Mouse (Mus musculus) CH12.LX (cell line): Measurements from ENCODE around the gene AC170998.1. TPM values are rescaled to one million over a fixed set of nuclear protein-coding genes. Genes with fewer than 3 reads are reported as not detected.

Source experiments
- DNase-seq: peaks from one replicate; pipeline ENCODE4 v3.0.0-alpha.2; 2013; ENCODE audit errors: extremely low read depth
- H3K27ac ChIP-seq: 2 replicates; pipeline ENCODE4 v1.5.1; 2012; ENCODE audit warnings: low read depth, mild to moderate bottlenecking, control low read depth, moderate library complexity; ENCODE audit not compliant: insufficient read depth
- H3K27me3 ChIP-seq: replicated peaks from 2 replicates; pipeline ENCODE3; 2012; ENCODE audit warnings: inconsistent platforms
- H3K36me3 ChIP-seq, 2 experiments: replicated peaks in 1 of 2; 2 replicates each; pipeline versions ENCODE3 to v1.6.1; 2012; ENCODE audit warnings: inconsistent platforms in 1 of 2, low read length in 1 of 2, mild to moderate bottlenecking in 1 of 2, mixed read lengths in 1 of 2, moderate library complexity in 1 of 2; ENCODE audit not compliant: control insufficient read depth in 1 of 2, insufficient read depth in 1 of 2
- H3K4me1 ChIP-seq, 2 experiments: 2 replicates each; pipeline ENCODE4 v1.6.1; 2012; ENCODE audit warnings: inconsistent platforms in 1 of 2, moderate library complexity in 1 of 2; ENCODE audit not compliant: insufficient read depth in 2 of 2, control insufficient read depth in 1 of 2
- H3K4me2 ChIP-seq: 2 replicates; pipeline ENCODE4 v1.6.1; 2012; ENCODE audit warnings: low read depth, mild to moderate bottlenecking, control low read depth; ENCODE audit not compliant: poor library complexity, insufficient read depth, severe bottlenecking
- H3K4me3 ChIP-seq, 3 experiments: fragments of 150-350 bp in 1 of 3; sonication (generic) in 1 of 3; replicated peaks in 1 of 3; 2 replicates each; pipeline versions ENCODE3 to v1.5.1; 2011 to 2012; ENCODE audit warnings: low read depth in 2 of 3, low read length in 2 of 3, mild to moderate bottlenecking in 2 of 3, moderate library complexity in 2 of 3, control low read depth in 1 of 3, improper control_type of control experiment in 1 of 3, inconsistent platforms in 1 of 3, mixed read lengths in 1 of 3; ENCODE audit not compliant: poor library complexity in 1 of 3
- H3K79me2 ChIP-seq: replicated peaks from 2 replicates; pipeline ENCODE4 v1.6.1; 2012; ENCODE audit warnings: mild to moderate bottlenecking, moderate library complexity; ENCODE audit not compliant: control insufficient read depth, poor library complexity, insufficient read depth, severe bottlenecking; ENCODE audit errors: extremely low read depth
- H3K9ac ChIP-seq: 2 replicates; pipeline ENCODE4 v1.6.1; 2012; ENCODE audit warnings: low read depth, mild to moderate bottlenecking, control low read depth, moderate library complexity; ENCODE audit not compliant: insufficient read depth
- H3K9me3 ChIP-seq: replicated peaks from 2 replicates; pipeline ENCODE3; 2012; ENCODE audit warnings: low read length, inconsistent platforms, mixed read lengths
- CHD1 ChIP-seq: IDR thresholded peaks from 2 replicates; pipeline ENCODE4 v1.6.1; 2012; ENCODE audit warnings: low read depth, low read length, improper control_type of control experiment, inconsistent platforms
- CHD2 ChIP-seq: IDR thresholded peaks from 2 replicates; pipeline ENCODE4 v1.6.1; 2011; ENCODE audit warnings: low read length, improper control_type of control experiment
- ELF1 ChIP-seq: IDR thresholded peaks from 2 replicates; pipeline ENCODE4 v1.6.1; 2014; ENCODE audit warnings: low read depth, mild to moderate bottlenecking, inconsistent platforms, low read length, improper control_type of control experiment
- EP300 ChIP-seq: IDR thresholded peaks from 2 replicates; pipeline ENCODE4 v1.6.1; 2011; ENCODE audit warnings: low read length, improper control_type of control experiment
- ETS1 ChIP-seq: conservative IDR thresholded peaks from 2 replicates; pipeline ENCODE4 v1.6.1; 2012; ENCODE audit warnings: low read depth, mild to moderate bottlenecking, inconsistent platforms, low read length, improper control_type of control experiment, moderate library complexity
- IRF4 ChIP-seq: IDR thresholded peaks from 2 replicates; pipeline ENCODE4 v1.6.1; 2014; ENCODE audit warnings: low read depth, mild to moderate bottlenecking, inconsistent platforms, low read length, improper control_type of control experiment
- JUN ChIP-seq: IDR thresholded peaks from 2 replicates; pipeline ENCODE4 v1.6.1; 2011; ENCODE audit warnings: low read depth, mild to moderate bottlenecking, low read length, improper control_type of control experiment, moderate library complexity; ENCODE audit not compliant: insufficient read depth
- JUND ChIP-seq: conservative IDR thresholded peaks from 2 replicates; pipeline ENCODE4 v1.6.1; 2011; ENCODE audit warnings: low read depth, low read length, improper control_type of control experiment
- MAZ ChIP-seq: IDR thresholded peaks from 2 replicates; pipeline ENCODE4 v1.6.1; 2012; ENCODE audit warnings: low read depth, mild to moderate bottlenecking, inconsistent platforms, low read length, improper control_type of control experiment, moderate library complexity
- MEF2A ChIP-seq: IDR thresholded peaks from 2 replicates; pipeline ENCODE4 v1.6.1; 2014; ENCODE audit warnings: low read depth, mild to moderate bottlenecking, inconsistent platforms, low read length, improper control_type of control experiment, borderline replicate concordance
- NRF1 ChIP-seq: IDR thresholded peaks from 2 replicates; pipeline ENCODE4 v1.6.1; 2014; ENCODE audit warnings: low read depth, mild to moderate bottlenecking, inconsistent platforms, low read length, improper control_type of control experiment, moderate library complexity
- PAX5 ChIP-seq: IDR thresholded peaks from 2 replicates; pipeline ENCODE4 v1.6.1; 2012; ENCODE audit warnings: low read length, inconsistent platforms, mixed read lengths
- POLR2AphosphoS2 ChIP-seq: IDR thresholded peaks from 2 replicates; pipeline ENCODE4 v1.6.1; 2011; ENCODE audit warnings: low read depth, low read length, improper control_type of control experiment
- RAD21 ChIP-seq: IDR thresholded peaks from 2 replicates; pipeline ENCODE4 v1.6.1; 2011; ENCODE audit warnings: low read depth, mild to moderate bottlenecking, low read length, improper control_type of control experiment, moderate library complexity
- SMC3 ChIP-seq: IDR thresholded peaks from 2 replicates; pipeline ENCODE4 v1.6.1; 2011; ENCODE audit warnings: low read depth, low read length, improper control_type of control experiment
- TCF12 ChIP-seq: IDR thresholded peaks from 2 replicates; pipeline ENCODE4 v1.6.1; 2014; ENCODE audit warnings: low read depth, mild to moderate bottlenecking, inconsistent platforms, low read length, improper control_type of control experiment
- USF1 ChIP-seq: IDR thresholded peaks from 2 replicates; pipeline ENCODE4 v1.6.1; 2014; ENCODE audit warnings: low read depth, mild to moderate bottlenecking, inconsistent platforms, low read length, improper control_type of control experiment
- ZC3H11A ChIP-seq: IDR thresholded peaks from 2 replicates; pipeline ENCODE4 v1.6.1; 2012; ENCODE audit warnings: low read depth, mild to moderate bottlenecking, inconsistent platforms, low read length, improper control_type of control experiment
- ZKSCAN1 ChIP-seq: IDR thresholded peaks from 2 replicates; pipeline ENCODE4 v1.6.1; 2012; ENCODE audit warnings: low read depth, inconsistent platforms, low read length, improper control_type of control experiment, borderline replicate concordance
- dilution Hi-C: fragments of 300-500 bp; cut with MboI; formaldehyde crosslinking; loops from 2 replicates; pipeline ENCODE4 v1.14.3; 2020; ENCODE audit warnings: low sequenced_read_pairs; ENCODE audit not compliant: extremely low pct_unique_long_range_greater_than_20kb, extremely low pct_ligation_motif_present
- in situ Hi-C: fragments of 300-500 bp; cut with MboI; formaldehyde crosslinking; loops from 3 replicates; pipeline ENCODE4 v1.14.3; 2019; ENCODE audit warnings: low sequenced_read_pairs, low pct_ligation_motif_present, low pct_unique_long_range_greater_than_20kb, mixed read lengths
- polyA plus RNA-seq: library from polyadenylated mRNA; unstranded; fragments of >175 nt; gene quantifications from 2 replicates; pipeline ENCODE4 v1.2.1, GENCODE M21; 2012; ENCODE audit warnings: low read depth; ENCODE audit not compliant: insufficient read length
- total RNA-seq, 2 experiments: library from RNA; depleted of rRNA; stranded (reverse); fragments of 300-350 nt in 1 of 2; fragments of >200 nt in 1 of 2; gene quantifications; 2 replicates each; pipeline ENCODE4 v1.2.3; 2012 to 2014

Gene AC170998.1
- total and polyA plus RNA-seq, 3 experiments: 0.38 TPM; not detected in 2

DNA sequence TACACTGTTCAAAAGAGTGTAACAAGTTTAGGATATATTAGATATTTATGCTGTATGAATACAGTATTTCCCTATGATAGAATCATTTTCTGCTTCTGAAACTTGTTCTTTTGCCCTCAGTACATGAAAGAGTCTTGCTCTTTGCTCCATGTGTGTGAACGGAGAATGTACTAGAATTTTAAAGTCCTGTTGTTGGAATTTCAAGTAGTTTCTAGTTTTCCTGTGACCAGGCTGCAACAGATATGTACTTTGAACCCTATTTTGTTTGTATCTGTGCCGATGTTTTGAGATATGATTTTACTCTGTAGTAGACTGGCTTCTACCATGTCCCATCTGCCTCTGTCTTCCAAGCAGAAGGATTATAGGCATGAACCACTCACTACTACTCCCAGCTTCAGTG, 18.1 kb upstream of the AC170998.1 start:
- Histone ChIP-seq H3K9me3 (no peaks in the 10 kb centered on the region), H3K27ac (no peak overlapping the region), H3K27me3 (no peaks in the 10 kb centered on the region), H3K4me1 (peaks cover 15 to 73% of the 10 kb centered on the region in 2 experiments), H3K4me3 (no peak overlapping the region), H3K79me2 (peaks cover 8% of the 10 kb centered on the region; the same call in 1 of the 2 replicates), H3K9ac (no peak overlapping the region), H3K36me3 (peaks cover 0 to 22% of the 10 kb centered on the region in 2 experiments), H3K4me2 (no peak overlapping the region)
- dilution Hi-C loops (no loop called here), in situ Hi-C loops (no loop called here)
- TF ChIP-seq ZKSCAN1 (no peak), MEF2A (no peak), ZC3H11A (no peak), JUN (no peak), IRF4 (no peak), POLR2AphosphoS2 (no peak), RAD21 (no peak), ETS1 (no peak), PAX5 (no peak), SMC3 (no peak)
- no peak for DNase-seq

DNA sequence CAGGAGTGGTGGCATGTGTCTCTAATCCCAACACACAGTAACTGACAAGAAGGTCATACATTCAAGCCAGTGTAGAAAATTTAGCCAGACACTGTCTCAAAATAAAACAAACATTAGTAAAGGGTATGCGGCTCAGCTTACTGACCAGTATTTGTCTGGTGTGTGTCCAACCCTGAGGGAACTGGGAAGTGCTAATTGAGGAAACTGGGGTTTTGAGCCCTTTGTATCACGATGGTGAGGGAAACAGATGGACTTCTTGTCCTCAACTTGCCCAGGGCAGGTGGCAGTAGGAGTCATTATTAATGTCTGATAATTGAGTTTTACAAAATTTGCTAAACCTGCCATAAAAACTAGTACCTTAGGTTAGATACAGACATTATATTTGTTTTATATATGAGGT, 16.9 kb upstream of the AC170998.1 start:
- Histone ChIP-seq H3K4me2 (no peak overlapping the region), H3K4me1 (peaks cover 16 to 78% of the 10 kb centered on the region in 2 experiments), H3K27me3 (no peaks in the 10 kb centered on the region), H3K36me3 (peaks cover 3 to 28% of the 10 kb centered on the region in 2 experiments), H3K79me2 (peaks cover 12% of the 10 kb centered on the region; the same call in 1 of the 2 replicates), H3K9me3 (peaks cover 3% of the 10 kb centered on the region), H3K4me3 (no peak overlapping the region), H3K9ac (no peak overlapping the region), H3K27ac (no peak overlapping the region)
- dilution Hi-C loops (no loop called here), in situ Hi-C loops (no loop called here)
- no peak for DNase-seq
- TF ChIP-seq USF1 (no peak), CHD1 (no peak), JUND (no peak), TCF12 (no peak), MAZ (no peak), NRF1 (no peak), ELF1 (no peak), EP300 (no peak), SMC3 (no peak), ZKSCAN1 (no peak), CHD2 (no peak), JUN (no peak), RAD21 (no peak)
